Mouse (Mus musculus): Measurements from ENCODE around the gene Adk.

DNA sequence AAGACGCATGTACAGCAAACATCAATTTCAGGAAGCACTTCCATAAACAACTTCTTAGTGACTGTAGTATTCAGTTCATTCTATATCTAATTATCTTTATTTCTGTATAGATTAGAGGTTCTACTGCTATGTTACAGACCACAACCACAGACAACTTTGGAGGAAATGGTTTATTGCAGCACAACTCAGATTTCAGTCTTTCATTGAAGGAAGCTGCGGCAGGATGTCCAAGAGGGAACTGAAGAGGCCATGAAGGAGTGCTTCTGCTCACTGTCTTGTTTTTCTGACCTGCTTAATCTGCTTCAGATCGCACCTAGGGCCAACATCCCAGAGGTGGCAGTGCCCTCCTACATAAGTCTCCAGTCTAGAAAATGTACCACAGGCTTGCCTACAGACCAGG is 148.5 kb downstream of the Adk start:
- TF ChIP-seq CTCF (IDR thresholded peaks at IDR 0.05; ENCODE audit: low read depth) (no peak), EP300 (IDR thresholded peaks at IDR 0.05; ENCODE audit: low read depth) (no peak)

All from heart, postnatal 0 days (tissue).